Mouse (Mus musculus) liver, adult 2 months (tissue): ENCODE results near the gene Gm20388.

ENCODE experiments used
- CTCF ChIP-seq: fragments of 200-500 bp; IDR thresholded peaks from 2 replicates; pipeline ENCODE4 v1.5.1; 2011; ENCODE audit warnings: low read depth, low read length, control low read depth
- POLR2A ChIP-seq: fragments of 200-500 bp; IDR thresholded peaks from 2 replicates; pipeline ENCODE4 v1.6.1; 2011; ENCODE audit warnings: low read length, control low read depth; ENCODE audit not compliant: insufficient read depth; ENCODE audit errors: extremely low read depth

DNA sequence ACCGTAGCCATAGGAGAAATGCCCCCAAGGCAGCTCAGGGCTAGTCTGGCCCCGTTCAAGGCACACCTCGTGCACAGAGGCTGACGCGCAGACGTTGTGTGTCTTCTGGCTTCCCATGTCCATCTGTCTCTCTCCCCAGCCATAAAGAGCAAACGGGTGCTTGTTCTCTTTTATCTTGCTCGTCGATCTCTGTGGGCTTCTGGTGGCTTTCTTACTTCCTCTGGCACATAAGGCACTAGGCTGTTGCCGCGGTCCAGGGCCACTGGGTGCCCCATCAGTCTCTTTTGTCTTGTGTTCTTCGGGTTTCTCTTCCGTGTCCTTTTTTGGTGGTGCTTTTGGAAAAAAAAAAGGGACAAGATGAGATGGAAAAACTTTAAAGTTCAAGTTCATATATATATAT is 3934.5 kb downstream of the Gm20388 start:
- TF ChIP-seq CTCF (no peak), POLR2A (no peak)
